Mouse (Mus musculus): ENCODE results near the gene Pwp2. TPM values are rescaled to one million over a fixed set of nuclear protein-coding genes. Genes with fewer than 3 reads are reported as not detected.
"Not testable (repeated sequence)": the region's sequence is repeated elsewhere in the genome, so short reads cannot be mapped to it uniquely, and the experiment has no call there.

Pwp2 gene
- total RNA-seq, 1 experiment from 2014 or later = 8.8 TPM

DNA sequence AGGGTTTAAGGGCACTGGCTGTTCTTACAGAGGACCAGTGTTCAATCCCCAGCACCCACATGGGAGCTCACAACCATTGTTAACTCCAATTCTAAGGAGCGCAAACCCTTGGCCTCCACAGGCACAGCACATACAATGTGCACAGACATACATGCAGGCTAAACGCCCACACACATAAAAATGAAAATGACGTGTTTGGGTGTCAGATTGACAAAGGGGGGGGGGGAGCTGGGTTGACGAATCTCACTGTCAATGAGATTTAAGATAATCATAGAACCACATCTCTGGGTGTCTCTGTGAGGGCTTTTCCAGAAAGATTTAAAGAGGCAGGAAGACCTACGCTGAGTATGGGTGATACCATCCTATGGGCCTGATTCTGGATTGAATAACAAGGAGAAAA is 58.6 kb downstream of the Pwp2 start:
- no peak for ATAC-seq (replicated peaks; ENCODE audit: insufficient number of reproducible peaks, low FRiP score, low TSS enrichment, poor library complexity, severe bottlenecking)

DNA sequence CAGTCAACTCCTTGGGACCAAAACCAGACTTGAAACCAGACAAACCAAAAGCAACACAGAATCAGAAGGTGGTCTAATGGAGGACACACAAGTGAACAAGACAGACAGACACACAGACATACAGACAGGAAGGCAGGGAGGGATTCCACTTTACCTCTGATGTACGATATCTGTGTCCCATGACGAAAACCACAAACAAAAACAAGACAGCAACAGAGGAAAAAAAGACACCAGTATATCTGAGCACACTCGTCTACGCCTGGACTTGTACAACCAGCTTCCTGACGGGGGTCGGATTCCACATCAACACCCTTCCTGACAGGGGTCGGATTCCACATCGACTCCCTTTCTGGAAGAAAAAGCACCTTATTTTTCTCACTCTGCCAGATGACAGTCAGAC is 59.9 kb downstream of the Pwp2 start:
- not testable (repeated sequence) for ATAC-seq (replicated peaks; ENCODE audit: insufficient number of reproducible peaks, low FRiP score, low TSS enrichment, poor library complexity, severe bottlenecking)

DNA sequence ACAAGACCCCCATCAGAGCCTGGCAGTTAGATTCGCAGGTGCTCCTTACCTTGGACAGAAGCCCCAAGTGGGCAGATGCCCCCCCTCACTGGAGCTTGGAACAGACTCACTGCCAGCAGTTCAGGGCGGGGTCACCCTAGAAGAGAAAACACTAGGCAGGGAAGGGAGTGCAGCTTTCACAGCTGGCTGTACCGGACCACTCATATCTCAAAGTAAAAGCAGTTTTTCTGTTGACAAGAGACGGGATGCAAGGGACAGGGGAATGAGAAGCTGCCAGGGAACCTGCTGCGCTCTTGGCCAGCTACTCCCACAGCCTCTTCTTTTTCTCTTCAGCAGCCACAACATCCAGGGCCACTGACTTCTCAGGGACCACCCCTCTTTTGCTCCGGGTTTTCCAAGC is 60.8 kb downstream of the Pwp2 start:
- not testable (repeated sequence) for ATAC-seq (replicated peaks; ENCODE audit: insufficient number of reproducible peaks, low FRiP score, low TSS enrichment, poor library complexity, severe bottlenecking)

Other genes with a start within 250 kb of the Pwp2 start
- gene Trpm2, start 214.6 kb downstream of the Pwp2 start, total RNA-seq (2017) = 27.0 to 37.5 TPM (median 35.8 TPM) in 3 replicates
- 4.8 to 8.2 TPM (median 5.5 TPM) in 3 replicates for gene 1810043G02Rik, start 206.6 kb downstream of the Pwp2 start, total RNA-seq (2017)
- 46.0 to 51.9 TPM (median 46.4 TPM) in 3 replicates for gene Pfkl, start 175.1 kb downstream of the Pwp2 start, total RNA-seq (2017)
- not detected in 3 replicates for gene Dnmt3l, start 143.2 kb downstream of the Pwp2 start, total RNA-seq (2017)
- not detected in 3 replicates for gene Aire, start 141.5 kb downstream of the Pwp2 start, total RNA-seq (2017)
- 10.0 to 15.9 TPM (median 12.7 TPM) in 3 replicates for gene Icosl, start 115.8 kb downstream of the Pwp2 start, total RNA-seq (2017)
- gene D10Jhu81e, start 15.4 kb downstream of the Pwp2 start, total RNA-seq (2017) = 25.6 to 38.1 TPM (median 29.0 TPM) in 3 replicates
- gene Trappc10, start 59.5 kb upstream of the Pwp2 start, total RNA-seq (2017) = 30.4 to 42.5 TPM (median 37.6 TPM) in 3 replicates
- 40.0 to 87.7 TPM (median 46.4 TPM) in 3 replicates for gene Agpat3, start 167.3 kb upstream of the Pwp2 start, total RNA-seq (2017)
- gene Rrp1, start 227.9 kb upstream of the Pwp2 start, total RNA-seq (2017) = 298 to 382 TPM (median 299 TPM) in 3 replicates
- gene Cstb, start 240.5 kb upstream of the Pwp2 start, total RNA-seq (2017) = 24.8 to 42.0 TPM (median 26.4 TPM) in 3 replicates